Mouse (Mus musculus) small intestine, adult 2 months (tissue): ENCODE measurements around the gene Gabra4. TPM values are rescaled to one million over a fixed set of nuclear protein-coding genes. Genes with fewer than 3 reads are reported as not detected.
"Not testable (repeated sequence)": the region's sequence is repeated elsewhere in the genome, so short reads cannot be mapped to it uniquely, and the experiment has no call there.

ENCODE experiments used
- H3K27ac ChIP-seq: fragments of 200-500 bp; 2 replicates; pipeline ENCODE4 v1.5.1; 2012; ENCODE audit warnings: low read depth, low read length, control low read depth, inconsistent platforms; ENCODE audit not compliant: insufficient read depth
- H3K27me3 ChIP-seq: fragments of 200-500 bp; 2 replicates; pipeline ENCODE4 v1.6.1; 2012; ENCODE audit warnings: mild to moderate bottlenecking, moderate library complexity, low read length, inconsistent platforms; ENCODE audit not compliant: control insufficient read depth, insufficient read depth
- H3K36me3 ChIP-seq: fragments of 200-500 bp; 2 replicates; pipeline ENCODE4 v1.6.1; 2012; ENCODE audit warnings: mild to moderate bottlenecking, low read length, control low read depth, inconsistent platforms; ENCODE audit not compliant: control insufficient read depth, insufficient read depth
- H3K4me1 ChIP-seq: fragments of 200-500 bp; 2 replicates; pipeline ENCODE4 v1.6.1; 2012; ENCODE audit warnings: low read length, inconsistent platforms, mixed read lengths; ENCODE audit not compliant: control insufficient read depth, insufficient read depth, insufficient read length
- H3K4me3 ChIP-seq: fragments of 200-500 bp; 2 replicates; pipeline ENCODE4 v1.5.1; 2012; ENCODE audit warnings: low read depth, mild to moderate bottlenecking, control low read depth, inconsistent platforms, low read length, moderate library complexity
- CTCF ChIP-seq: fragments of 200-500 bp; IDR thresholded peaks from 2 replicates; pipeline ENCODE4 v1.5.1; 2012; ENCODE audit warnings: low read depth, mild to moderate bottlenecking, control low read depth, inconsistent platforms, low read length, moderate library complexity, mixed read lengths; ENCODE audit not compliant: insufficient replicate concordance, insufficient read length; ENCODE audit errors: extremely low read depth
- POLR2A ChIP-seq: fragments of 200-500 bp; IDR thresholded peaks from 2 replicates; pipeline ENCODE4 v1.6.1; 2012; ENCODE audit warnings: low read depth, mild to moderate bottlenecking, control low read depth, inconsistent platforms, low read length, moderate library complexity
- WGBS: fragments of 180-500 bp; shearing (Covaris S2); methylation state at CpG from one replicate; pipeline ENCODE4 v1.1.7; 2018; 5-methylcytosine and 5-hydroxymethylcytosine counted together
- polyA plus RNA-seq: library from polyadenylated mRNA; depleted of rRNA; stranded (reverse); fragments of >200 nt; gene quantifications from 2 replicates; pipeline ENCODE4 v1.2.3, GENCODE M21; 2012; rRNA removed

Gene Gabra4
- polyA plus RNA-seq, 1 experiment, result not detected

- Histone ChIP-seq H3K27me3 (no peaks in the 10 kb centered on the region), H3K27ac (no peak overlapping the region), H3K4me3 (no peak overlapping the region), H3K36me3 (no peaks in the 10 kb centered on the region), H3K4me1 (no peaks in the 10 kb centered on the region)
- 60% methylated on average over 4 of the region's 4 CpGs for WGBS
- TF ChIP-seq POLR2A, result no peak
- TF ChIP-seq CTCF, result no peak
These were observed 51.2 kb downstream of the Gabra4 start for GRCm38 (mm10) chr5:71606907-71607306.

GRCm38 (mm10) chr5:71604128-71604690 is 53.9 kb downstream of the Gabra4 start:
- H3K36me3 ChIP-seq, result no peaks in the 10 kb centered on the region
- TF ChIP-seq CTCF (no peak), POLR2A (no peak)
- H3K4me1 ChIP-seq, result no peaks in the 10 kb centered on the region
- no peak overlapping the region for H3K4me3 ChIP-seq
- H3K27ac ChIP-seq, result no peak overlapping the region
- 76% methylated on average over 8 of the region's 8 CpGs for WGBS
- H3K27me3 ChIP-seq, result no peaks in the 10 kb centered on the region

GRCm38 (mm10) chr5:71595321-71595720 is 62.8 kb downstream of the Gabra4 start:
- TF ChIP-seq POLR2A (no peak), CTCF (no peak)
- H3K27me3 ChIP-seq, result no peaks in the 10 kb centered on the region
- H3K4me1 ChIP-seq, result no peaks in the 10 kb centered on the region
- no peaks in the 10 kb centered on the region for H3K36me3 ChIP-seq
- 94% methylated on average over 2 of the region's 2 CpGs for WGBS
- H3K4me3 ChIP-seq, result no peak overlapping the region
- no peak overlapping the region for H3K27ac ChIP-seq

GRCm38 (mm10) chr5:71593745-71594255 is 64.3 kb downstream of the Gabra4 start:
- no peak for TF ChIP-seq POLR2A
- TF ChIP-seq CTCF, result no peak
- Histone ChIP-seq H3K36me3 (no peaks in the 10 kb centered on the region), H3K27me3 (no peaks in the 10 kb centered on the region), H3K4me1 (no peaks in the 10 kb centered on the region), H3K27ac (no peak overlapping the region), H3K4me3 (no peak overlapping the region)
- WGBS, result 61% methylated on average over 2 of the region's 2 CpGs

GRCm38 (mm10) chr5:71571646-71572237 is 86.4 kb downstream of the Gabra4 start:
- no peaks in the 10 kb centered on the region for H3K27me3 ChIP-seq
- H3K4me1 ChIP-seq, result no peaks in the 10 kb centered on the region
- H3K4me3 ChIP-seq, result no peak overlapping the region
- no peaks in the 10 kb centered on the region for H3K36me3 ChIP-seq
- no peak overlapping the region for H3K27ac ChIP-seq
- 76% methylated on average over 9 of the region's 9 CpGs for WGBS
- TF ChIP-seq CTCF (no peak), POLR2A (no peak)

- Histone ChIP-seq H3K27ac (no peak within 1 kb of the TSS), H3K4me3 (no peak within 1 kb of the TSS), H3K4me1 (no peaks in the 10 kb centered on the region), H3K27me3 (no peaks in the 10 kb centered on the region), H3K36me3 (no peaks in the 10 kb centered on the region)
- 90% methylated on average over 10 of the region's 10 CpGs for WGBS
- no peak for TF ChIP-seq CTCF
- no peak for TF ChIP-seq POLR2A
These were observed 110.0 kb downstream of the Gabra4 start, which contains the start of gene Cox7b2 for GRCm38 (mm10) chr5:71548079-71548478. Cox7b2 (minus strand) TSS chr5:71548205.

GRCm38 (mm10) chr5:71545554-71545953 is 112.6 kb downstream of the Gabra4 start:
- no peaks in the 10 kb centered on the region for H3K4me1 ChIP-seq
- no peak overlapping the region for H3K27ac ChIP-seq

GRCm38 (mm10) chr5:71525486-71525885 is 132.6 kb downstream of the Gabra4 start:
- not testable (repeated sequence) for H3K36me3 ChIP-seq, H3K27ac ChIP-seq, H3K4me1 ChIP-seq, H3K27me3 ChIP-seq, H3K4me3 ChIP-seq
- WGBS, result 78% methylated on average over 10 of the region's 15 CpGs

More at GRCm38 (mm10) chr5:71545554-71545953, 112.6 kb downstream of the Gabra4 start:
- no peak for TF ChIP-seq CTCF
- TF ChIP-seq POLR2A, result no peak
- Histone ChIP-seq H3K4me3 (no peak overlapping the region), H3K27me3 (no peaks in the 10 kb centered on the region), H3K36me3 (no peaks in the 10 kb centered on the region)

Other genes starting within 250 kb of the Gabra4 start
- not detected in 2 replicates for gene Cox7b2, start 110.1 kb downstream of the Gabra4 start, polyA plus RNA-seq
- not detected in 2 replicates for gene Gabrb1, start 195 bp downstream of the Gabra4 start, polyA plus RNA-seq